ENCODE assay signal across 9 mouse cellular contexts in genomic region chr1:75382356-75383071, GRCm38 (mm10). TPM values are rescaled to one million over a fixed set of nuclear protein-coding genes. Genes with fewer than 3 reads are reported as not detected.
A peak's percentile ranks its signal among the peaks of the same experiment; 100 is the strongest.
DNase-seq lines count a peak whose midpoint lies in the region; ATAC-seq and TF ChIP-seq lines count a peak whose summit lies in the region.
"Had no signal": no experiment of that assay in that cellular context is flagged by ENCODE, and none has a peak within 500 bp of the region (broad histone marks: within the 10 kb centered on the region; RNA-seq: fewer than 3 reads in every experiment).

No protein-coding gene starts in this region.

- DNase-seq in lung, embryonic 14.5 days, result peak; percentile 70
- no peak for DNase-seq in lung, adult 18-20 months
- DNase-seq in cerebellum, adult 9-11 months, result peak; percentile 80
- DNase-seq in heart, postnatal 0 days (ENCODE audit: low spot score), result no peak
- peak; percentile 52 for DNase-seq in right cerebral cortex, postnatal 25 days
- DNase-seq in spleen, postnatal 14 days (ENCODE audit: low spot score in 2 of 2), result no peak
- no peak for DNase-seq in spleen, adult 12 weeks (ENCODE audit: low spot score)

- H3K4me1 ChIP-seq in lung, embryonic 14.5 days (ENCODE audit: insufficient read depth), result peaks cover 11% of the 10 kb centered on the region
- peaks cover 44% of the 10 kb centered on the region for H3K4me1 ChIP-seq in heart, postnatal 0 days (ENCODE audit: control insufficient read depth, insufficient read depth)
- H3K4me1 ChIP-seq in limb, embryonic 12.5 days (replicated peaks), result peaks cover 54% of the 10 kb centered on the region

- peak overlapping the region; percentile 78; the same call in 1 of the 2 replicates for H3K27ac ChIP-seq in lung, embryonic 14.5 days (ENCODE audit: low read depth)
- peak overlapping the region; percentile 84 for H3K27ac ChIP-seq in heart, postnatal 0 days (ENCODE audit: low read depth)
- H3K27ac ChIP-seq in limb, embryonic 12.5 days, result peak overlapping the region; percentile 69

- peak overlapping the region; percentile 57 for H3K9ac ChIP-seq in lung, embryonic 14.5 days
- H3K9ac ChIP-seq in heart, postnatal 0 days (replicated peaks; ENCODE audit: low read depth, low read length), result peak overlapping the region; percentile 72
- peak overlapping the region; percentile 87 for H3K9ac ChIP-seq in limb, embryonic 12.5 days (replicated peaks)

- H3K9me3 ChIP-seq in lung, embryonic 14.5 days (ENCODE audit: low read depth, low read length), result no peaks in the 10 kb centered on the region
- no peaks in the 10 kb centered on the region for H3K9me3 ChIP-seq in heart, postnatal 0 days (replicated peaks; ENCODE audit: control insufficient read depth, low read length)
- H3K9me3 ChIP-seq in limb, embryonic 12.5 days, result no peaks in the 10 kb centered on the region
- H3K9me3 ChIP-seq: megakaryocyte, embryonic 14.5 days had no signal

- peak overlapping the region; percentile 62 for H3K4me3 ChIP-seq in lung, embryonic 14.5 days (ENCODE audit: low read depth, low read length)
- peak overlapping the region; percentile 61 for H3K4me3 ChIP-seq in heart, postnatal 0 days (ENCODE audit: low read depth, low read length)
- H3K4me3 ChIP-seq in limb, embryonic 12.5 days (replicated peaks), result peak overlapping the region; percentile 86

- H3K4me2 ChIP-seq in lung, embryonic 14.5 days, result peak overlapping the region; percentile 78
- peak overlapping the region; percentile 93 for H3K4me2 ChIP-seq in heart, postnatal 0 days (ENCODE audit: low read depth, low read length)
- peak overlapping the region; percentile 90 for H3K4me2 ChIP-seq in limb, embryonic 12.5 days

- TF ChIP-seq EP300 in heart, postnatal 0 days (IDR thresholded peaks at IDR 0.05; ENCODE audit: low read depth), result no peak

- peak; percentile 50 for ATAC-seq in lung, embryonic 14.5 days (ENCODE audit: insufficient read depth)
- ATAC-seq in heart, postnatal 0 days (ENCODE audit: insufficient read depth, low read depth), result peak; percentile 15; the same call in 1 of the 2 replicates
- ATAC-seq in limb, embryonic 12.5 days (ENCODE audit: insufficient number of reproducible peaks, insufficient read depth, low FRiP score, low TSS enrichment, low read depth), result 0 out of 2 replicates have a peak, but pooled peaks have one; percentile 24

- H3K27me3 ChIP-seq in lung, embryonic 14.5 days (ENCODE audit: insufficient read depth, low read length), result peaks cover 7% of the 10 kb centered on the region
- H3K27me3 ChIP-seq in heart, postnatal 0 days (ENCODE audit: control insufficient read depth, insufficient read depth, low read length), result peaks cover 2% of the 10 kb centered on the region; the same call in 1 of the 2 replicates
- H3K27me3 ChIP-seq in limb, embryonic 12.5 days, result peaks cover 38% of the 10 kb centered on the region

- H3K36me3 ChIP-seq in lung, embryonic 14.5 days (ENCODE audit: insufficient read depth), result peaks cover 4% of the 10 kb centered on the region; the same call in 1 of the 2 replicates
- peaks cover 9% of the 10 kb centered on the region for H3K36me3 ChIP-seq in heart, postnatal 0 days (replicated peaks; ENCODE audit: control insufficient read depth, insufficient read depth, low read length)
- peaks cover 10% of the 10 kb centered on the region for H3K36me3 ChIP-seq in limb, embryonic 12.5 days

- TF ChIP-seq CTCF in lung, embryonic 14.5 days (IDR thresholded peaks at IDR 0.05; ENCODE audit: low read depth), result no peak
- no peak for TF ChIP-seq CTCF in heart, postnatal 0 days (IDR thresholded peaks at IDR 0.05; ENCODE audit: low read depth)

- 1% methylated on average over 28 of the region's 28 CpGs for WGBS in lung, embryonic 14.5 days
- 3% methylated on average over 28 of the region's 28 CpGs for WGBS in heart, postnatal 0 days
- WGBS in limb, embryonic 12.5 days, result 2% methylated on average over 28 of the region's 28 CpGs

RNA-seq across cellular contexts. Expression of gene Speg, which starts 7.4 kb away (rescaled TPM):
- polyA plus RNA-seq in lung, embryonic 14.5 days (2014; fragmentation: Nextera tagmentation; extraction: Ambion mirVana), result 40.1 and 44.7 TPM in 2 replicates
- total RNA-seq in heart, postnatal 0 days (2014; rRNA removed; ENCODE audit: low replicate concordance), result 95.0 and 105 TPM in 2 replicates
- 26.8 and 30.2 TPM in 2 replicates for polyA plus RNA-seq in heart, postnatal 0 days (2015; fragmentation: Nextera tagmentation; extraction: Ambion mirVana)
- polyA plus RNA-seq in limb, embryonic 12.5 days (2016; fragmentation: Nextera tagmentation; extraction: Ambion mirVana), result 30.4 and 30.7 TPM in 2 replicates

RNA-seq across cellular contexts. Expression of gene Des, which starts 22.4 kb away (rescaled TPM):
- 42.9 and 46.3 TPM in 2 replicates for polyA plus RNA-seq in lung, embryonic 14.5 days (2014; fragmentation: Nextera tagmentation; extraction: Ambion mirVana)
- 983 and 1,187 TPM in 2 replicates for total RNA-seq in heart, postnatal 0 days (2014; rRNA removed; ENCODE audit: low replicate concordance)
- polyA plus RNA-seq in heart, postnatal 0 days (2015; fragmentation: Nextera tagmentation; extraction: Ambion mirVana), result 601 and 639 TPM in 2 replicates
- polyA plus RNA-seq in limb, embryonic 12.5 days (2016; fragmentation: Nextera tagmentation; extraction: Ambion mirVana), result 23.5 and 25.3 TPM in 2 replicates

RNA-seq across cellular contexts. Expression of gene Gmppa, which starts 53.2 kb away (rescaled TPM):
- polyA plus RNA-seq in lung, embryonic 14.5 days (2014; fragmentation: Nextera tagmentation; extraction: Ambion mirVana), result 61.2 and 67.3 TPM in 2 replicates
- total RNA-seq in heart, postnatal 0 days (2014; rRNA removed; ENCODE audit: low replicate concordance), result 74.7 and 85.2 TPM in 2 replicates
- polyA plus RNA-seq in heart, postnatal 0 days (2015; fragmentation: Nextera tagmentation; extraction: Ambion mirVana), result 47.4 and 55.9 TPM in 2 replicates
- 49.1 and 61.0 TPM in 2 replicates for polyA plus RNA-seq in limb, embryonic 12.5 days (2016; fragmentation: Nextera tagmentation; extraction: Ambion mirVana)

Comparison
In these comparisons a context has a peak if more than half of its experiments do, and no peak if none do; other contexts are left out.
1. DNase-seq: peak in lung, embryonic 14.5 days (single experiment), cerebellum, adult 9-11 months (single experiment) and right cerebral cortex, postnatal 25 days (single experiment); none in lung, adult 18-20 months (0 of 2), heart, postnatal 0 days (single experiment), spleen, postnatal 14 days (0 of 2) and spleen, adult 12 weeks (single experiment).
2. RNA of gene Des, which starts 22.4 kb away (polyA plus RNA-seq): 601 to 639 TPM in heart, postnatal 0 days; 42.9 to 46.3 TPM in lung, embryonic 14.5 days and 23.5 to 25.3 TPM in limb, embryonic 12.5 days; every median in the first group is over 10 times any median in the second.
3. Peak in every context shown above with its lines, with median percentiles within 50 percentile points of each other: ATAC-seq, H3K27ac ChIP-seq, H3K4me2 ChIP-seq, H3K4me3 ChIP-seq and H3K9ac ChIP-seq.